Mouse (Mus musculus) urinary bladder, postnatal 14 days (tissue): ENCODE results near the gene Spata2.

Source experiments
- DNase-seq: peaks from one replicate; pipeline ENCODE4 v3.0.0; 2021; ENCODE audit warnings: low spot score

Gene Spata2

GRCm38 (mm10) chr2:167483081-167483826 lies 9.4 kb downstream of the Spata2 start:
- no peak for DNase-seq

DNA sequence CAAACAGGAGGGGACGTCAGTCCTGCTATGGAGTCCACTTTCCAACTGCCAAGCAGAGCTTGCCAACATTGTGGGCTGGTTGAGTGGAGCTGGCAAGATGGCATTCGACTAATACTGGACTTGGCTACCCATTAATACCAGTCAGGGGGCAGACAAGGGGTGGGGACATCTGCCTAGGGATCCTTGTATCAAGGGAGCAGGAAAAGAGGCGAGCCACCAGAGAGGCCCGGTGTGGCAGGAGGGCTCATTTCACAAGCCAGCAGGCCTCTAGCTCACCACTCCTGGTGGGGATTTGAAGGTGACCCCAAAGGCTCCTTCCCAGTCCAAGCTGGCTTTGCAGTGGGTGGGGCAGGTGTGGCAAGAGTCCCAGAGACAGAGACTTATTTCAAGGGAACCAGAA lies 10.0 kb downstream of the Spata2 start:
- no peak for DNase-seq

DNA sequence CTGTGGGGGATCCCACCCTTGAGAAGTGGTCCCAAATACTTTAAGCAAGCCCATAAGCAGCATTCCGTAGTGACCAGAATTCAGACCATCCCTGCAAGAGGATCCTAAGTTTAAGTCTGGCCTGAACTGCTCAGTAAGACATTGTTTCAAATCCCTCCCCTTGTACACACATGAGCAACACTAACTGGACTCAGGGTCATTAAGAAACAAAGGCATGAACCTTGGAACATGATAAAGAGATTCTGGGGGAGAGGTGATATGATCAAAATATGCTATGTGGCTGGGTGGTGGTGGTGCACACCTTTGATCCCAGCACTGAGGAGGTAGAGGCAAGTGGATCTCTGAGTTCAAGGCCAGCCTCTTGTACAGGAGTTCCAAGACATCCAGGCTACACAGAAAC lies 13.2 kb downstream of the Spata2 start:
- no peak for DNase-seq

- DNase-seq, result no peak
Observed at GRCm38 (mm10) chr2:167478128-167478527, 14.6 kb downstream of the Spata2 start.

DNA sequence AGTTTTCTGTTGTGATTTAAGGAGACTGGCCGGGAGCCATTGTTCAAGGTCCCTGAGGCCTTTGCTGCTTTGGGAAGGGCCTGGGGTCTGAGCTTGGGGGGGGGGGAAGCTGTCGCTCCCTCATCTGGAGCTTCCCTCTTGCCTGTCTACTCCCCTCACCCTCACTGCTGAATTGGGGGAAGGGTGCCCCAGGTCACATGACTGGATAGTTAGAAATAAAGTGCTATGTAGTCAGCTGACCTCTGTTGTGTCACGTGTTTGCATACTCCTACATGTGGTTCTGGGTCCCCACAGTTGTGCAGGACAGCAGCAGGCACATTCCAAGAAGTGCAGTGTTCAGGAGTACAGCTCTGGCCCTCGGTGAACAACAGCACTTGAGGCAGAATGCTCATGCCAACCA lies 15.9 kb downstream of the Spata2 start:
- no peak for DNase-seq

GRCm38 (mm10) chr2:167476200-167476688 lies 16.4 kb downstream of the Spata2 start:
- DNase-seq, result peak; percentile 43

DNA sequence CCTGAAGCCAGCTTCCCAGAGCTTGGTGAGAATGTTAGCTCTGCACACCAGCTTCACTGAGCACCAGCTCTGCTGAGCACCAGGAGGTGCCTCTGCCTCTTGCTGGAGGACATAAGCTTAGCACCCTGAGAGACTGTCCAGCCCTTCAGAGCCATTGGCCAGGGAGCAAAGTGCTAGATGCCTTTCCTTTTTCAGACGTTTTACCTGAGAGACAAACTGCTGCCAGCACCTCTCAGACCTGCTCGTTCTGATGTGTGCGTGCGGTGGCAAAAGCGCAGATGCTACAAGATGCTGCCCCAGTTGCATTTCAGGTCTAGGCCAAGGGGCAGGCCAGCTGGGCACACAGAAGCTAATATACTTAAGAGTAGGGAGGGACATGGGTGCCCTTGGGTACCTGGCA lies 17.1 kb downstream of the Spata2 start:
- no peak for DNase-seq

DNA sequence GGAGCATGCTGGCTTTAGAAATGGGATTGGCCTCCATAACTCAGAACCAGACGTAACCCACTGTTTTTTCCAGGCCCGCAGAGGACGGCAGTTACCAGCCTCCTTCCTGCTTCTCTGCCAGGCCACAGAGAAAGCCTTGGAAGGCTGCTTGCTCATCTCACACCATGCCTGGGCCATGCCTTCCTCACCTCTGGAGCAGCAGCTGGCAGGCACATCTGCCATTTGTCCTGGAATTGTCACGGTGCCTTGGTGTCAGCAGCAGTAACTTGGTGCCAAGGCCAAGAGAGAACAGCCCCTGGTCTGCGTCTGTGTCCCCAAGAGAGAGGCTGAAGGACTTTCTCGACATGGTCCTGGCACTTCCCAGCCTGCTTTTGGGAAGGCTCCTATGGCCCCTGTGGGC lies 18.5 kb downstream of the Spata2 start:
- no peak for DNase-seq

- DNase-seq, result no peak
Observed at GRCm38 (mm10) chr2:167471585-167471984, 21.1 kb downstream of the Spata2 start.

GRCm38 (mm10) chr2:167470611-167471010 lies 22.1 kb downstream of the Spata2 start:
- DNase-seq, result no peak

GRCm38 (mm10) chr2:167468444-167468843 lies 24.2 kb downstream of the Spata2 start:
- DNase-seq, result no peak

- DNase-seq, result no peak
Observed at GRCm38 (mm10) chr2:167467214-167467613, 25.5 kb downstream of the Spata2 start.

DNA sequence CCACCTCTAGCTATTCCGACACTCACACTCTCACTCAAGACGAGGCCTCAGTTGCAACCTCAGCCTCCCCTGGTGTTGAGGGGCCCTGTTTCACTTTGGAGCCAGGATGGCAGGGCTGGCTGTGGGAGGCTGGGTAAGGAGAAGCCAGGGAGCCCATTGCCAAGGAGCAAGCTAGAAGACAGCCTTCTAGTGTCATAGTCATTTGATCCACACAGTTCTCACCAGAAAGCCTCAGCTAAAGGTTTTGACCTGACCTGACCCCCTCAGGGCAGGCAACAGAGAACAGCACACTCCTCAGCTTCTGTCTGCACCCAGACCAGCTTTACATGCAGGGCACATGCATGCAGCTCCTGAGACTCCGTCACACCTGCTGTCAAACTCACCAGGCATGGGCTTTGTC lies 26.7 kb downstream of the Spata2 start:
- DNase-seq, result no peak

DNA sequence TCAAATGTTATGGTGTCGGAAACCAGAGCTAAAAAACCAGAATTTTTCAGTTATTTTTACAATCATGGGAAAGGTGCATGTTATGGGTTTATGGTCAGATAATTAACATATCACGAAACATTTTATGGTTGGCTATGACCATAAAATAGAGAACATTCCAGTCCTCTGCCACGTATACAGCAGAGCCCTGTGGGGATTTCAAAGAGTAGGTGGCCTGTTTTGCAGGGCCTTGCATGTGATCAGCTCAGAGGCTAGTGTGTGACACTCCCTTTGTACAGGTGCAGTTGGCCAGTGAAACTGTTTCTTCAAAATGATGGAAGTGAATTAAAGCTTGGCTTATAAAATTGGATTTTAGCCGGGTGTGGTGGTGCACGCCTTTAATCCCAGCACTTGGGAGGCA lies 28.9 kb downstream of the Spata2 start:
- no peak for DNase-seq

DNA sequence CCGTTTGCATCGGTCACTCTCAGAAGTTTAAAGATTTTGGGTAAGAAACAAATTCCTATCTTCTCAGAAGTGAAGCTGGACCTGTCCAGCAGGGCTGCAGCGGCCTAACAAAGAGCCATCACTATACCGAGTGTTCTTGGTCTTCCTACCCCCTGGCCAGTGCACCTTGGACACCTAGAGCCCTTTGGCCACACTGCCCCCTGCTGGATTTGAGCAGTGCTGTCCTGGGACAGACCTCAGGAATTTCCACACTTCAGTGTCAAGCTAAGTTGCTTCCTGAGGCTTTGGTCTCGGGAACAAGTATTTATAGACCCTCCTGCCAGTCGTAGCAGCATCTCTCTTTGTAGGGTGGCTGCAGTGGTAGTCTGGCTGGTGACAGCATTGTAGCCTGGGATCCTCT lies 29.7 kb downstream of the Spata2 start:
- peak; percentile 72 for DNase-seq

DNA sequence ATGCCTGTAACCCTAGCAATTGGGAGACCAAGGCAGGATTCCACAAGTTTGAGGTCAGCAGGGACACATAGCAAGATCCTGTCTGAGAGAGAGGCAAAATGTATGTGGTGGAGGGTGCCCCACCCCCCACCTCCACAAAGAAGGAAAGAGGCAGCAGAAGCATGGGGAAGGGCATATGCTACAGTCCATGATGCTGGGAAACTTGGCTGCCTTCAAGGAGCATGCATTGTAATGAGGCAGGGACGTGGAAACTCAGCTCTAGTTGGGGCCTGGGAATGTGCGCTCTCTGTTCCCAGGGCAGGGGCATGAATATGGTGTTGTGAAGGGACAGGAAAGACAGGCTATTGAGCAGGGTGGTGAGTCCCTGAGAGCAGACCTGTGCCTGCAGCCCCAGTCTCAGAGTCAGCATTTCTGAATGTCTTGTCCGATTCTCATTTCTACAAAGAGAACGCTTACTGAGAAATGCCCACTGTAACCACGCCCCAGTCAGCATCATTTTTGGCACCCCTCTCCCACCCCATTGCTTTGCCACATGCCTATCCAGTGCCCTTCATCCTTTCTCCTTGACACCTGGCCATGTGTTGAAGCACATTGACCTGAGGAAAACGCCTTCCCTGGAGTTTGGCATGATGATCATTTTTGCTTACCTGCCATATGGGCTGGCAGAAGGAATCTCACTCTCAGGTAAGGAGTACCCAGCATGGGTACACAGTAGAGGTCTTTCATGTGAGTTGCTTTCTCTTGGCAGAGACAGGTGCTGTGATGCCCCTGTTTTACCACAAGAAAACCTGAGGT lies 33.4 kb downstream of the Spata2 start:
- DNase-seq, result no peak

- no peak for DNase-seq
Observed at GRCm38 (mm10) chr2:167458548-167458947, 34.1 kb downstream of the Spata2 start.

DNA sequence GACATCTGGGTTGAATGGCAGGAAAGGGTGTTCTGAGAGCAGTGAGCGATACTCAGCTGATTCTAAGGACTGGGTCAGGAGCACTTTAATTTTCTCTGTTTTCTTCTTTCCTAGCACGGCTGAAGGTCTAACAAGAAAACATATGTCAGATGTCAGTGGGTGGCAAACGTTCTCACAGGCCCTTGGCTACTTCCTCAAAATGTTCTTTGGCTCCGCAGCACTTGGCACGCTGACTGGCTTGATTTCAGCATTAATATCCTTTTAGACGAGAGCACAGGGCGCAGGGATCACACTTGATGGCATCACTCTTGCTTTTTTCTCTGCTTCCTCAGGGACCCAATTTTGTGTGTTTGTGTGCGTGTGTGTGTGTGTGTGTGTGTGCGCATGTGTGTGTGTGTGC lies 35.5 kb downstream of the Spata2 start:
- DNase-seq, result no peak

- DNase-seq, result no peak
Observed at GRCm38 (mm10) chr2:167456361-167457020, 36.2 kb downstream of the Spata2 start.

- no peak for DNase-seq
Observed at GRCm38 (mm10) chr2:167453814-167454213, 38.9 kb downstream of the Spata2 start.

DNA sequence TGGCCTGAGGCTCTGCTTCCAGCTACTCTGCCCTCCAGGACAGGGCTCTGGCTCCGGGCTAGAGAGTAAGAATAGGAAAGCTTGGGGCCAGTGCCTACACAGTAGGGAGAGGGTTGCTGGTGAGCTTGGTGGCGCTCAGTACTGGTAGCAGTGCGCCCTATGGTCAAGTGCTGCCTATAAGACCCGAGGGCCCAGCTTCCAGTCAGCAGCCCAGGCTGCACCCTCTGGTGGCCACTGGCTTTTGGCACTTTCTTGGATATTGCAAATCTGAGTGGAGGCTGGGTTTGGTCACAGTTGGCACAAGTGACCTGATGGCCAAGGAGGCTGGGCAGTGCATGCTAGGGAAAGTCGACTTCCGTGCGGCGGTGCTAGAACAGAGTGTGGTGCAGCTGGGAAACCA lies 42.0 kb downstream of the Spata2 start:
- DNase-seq, result no peak

GRCm38 (mm10) chr2:167449331-167450275 lies 43.1 kb downstream of the Spata2 start:
- DNase-seq, result no peak
